Mouse (Mus musculus): ENCODE results near the gene Wdr41. TPM values are rescaled to one million over a fixed set of nuclear protein-coding genes. Genes with fewer than 3 reads are reported as not detected.
A peak's percentile ranks its signal among the peaks of the same experiment; 100 is the strongest.

Gene Wdr41
- polyA plus RNA-seq, 1 experiment from 2014 or later = 21.2 TPM

GRCm38 (mm10) chr13:95040140-95040738 lies 64.1 kb downstream of the Wdr41 start:
- no peak overlapping the region for H3K4me3 ChIP-seq
- no peak overlapping the region for H3K27ac ChIP-seq
- H3K4me1 ChIP-seq = no peaks in the 10 kb centered on the region
- ATAC-seq (ENCODE audit: borderline replicate concordance, extremely low read depth, low FRiP score, low TSS enrichment) = no peak
- no peak overlapping the region for H3K9ac ChIP-seq
- no peak overlapping the region for H3K4me2 ChIP-seq
- no peaks in the 10 kb centered on the region for H3K36me3 ChIP-seq
- no peaks in the 10 kb centered on the region for H3K27me3 ChIP-seq
- WGBS = 75% methylated on average over 9 of the region's 9 CpGs
- no peaks in the 10 kb centered on the region for H3K9me3 ChIP-seq

- no peak overlapping the region for H3K4me3 ChIP-seq
- H3K36me3 ChIP-seq = no peaks in the 10 kb centered on the region
- ATAC-seq (ENCODE audit: borderline replicate concordance, extremely low read depth, low FRiP score, low TSS enrichment) = no peak
- no peak overlapping the region for H3K4me2 ChIP-seq
- H3K27me3 ChIP-seq = no peaks in the 10 kb centered on the region
- no peak overlapping the region for H3K27ac ChIP-seq
- no peaks in the 10 kb centered on the region for H3K4me1 ChIP-seq
- WGBS = 29% methylated on average over 1 of the region's 1 CpGs
- no peaks in the 10 kb centered on the region for H3K9me3 ChIP-seq
- H3K9ac ChIP-seq = no peak overlapping the region
These were observed 68.0 kb downstream of the Wdr41 start for GRCm38 (mm10) chr13:95044108-95044507.

GRCm38 (mm10) chr13:95050398-95050797 lies 74.3 kb downstream of the Wdr41 start:
- ATAC-seq (ENCODE audit: borderline replicate concordance, extremely low read depth, low FRiP score, low TSS enrichment) = no peak
- H3K36me3 ChIP-seq = no peaks in the 10 kb centered on the region
- no peak overlapping the region for H3K27ac ChIP-seq
- H3K9me3 ChIP-seq = no peaks in the 10 kb centered on the region
- no peak overlapping the region for H3K4me3 ChIP-seq
- H3K4me2 ChIP-seq = no peak overlapping the region
- H3K9ac ChIP-seq = no peak overlapping the region
- no peaks in the 10 kb centered on the region for H3K4me1 ChIP-seq
- no peaks in the 10 kb centered on the region for H3K27me3 ChIP-seq
- WGBS = 70% methylated on average over 4 of the region's 4 CpGs

GRCm38 (mm10) chr13:95052421-95052820 lies 76.3 kb downstream of the Wdr41 start:
- ATAC-seq (ENCODE audit: borderline replicate concordance, extremely low read depth, low FRiP score, low TSS enrichment) = no peak
- no peak overlapping the region for H3K9ac ChIP-seq
- no peaks in the 10 kb centered on the region for H3K4me1 ChIP-seq
- H3K4me3 ChIP-seq = no peak overlapping the region
- 82% methylated on average over 3 of the region's 3 CpGs for WGBS
- no peaks in the 10 kb centered on the region for H3K36me3 ChIP-seq
- no peaks in the 10 kb centered on the region for H3K27me3 ChIP-seq
- no peak overlapping the region for H3K27ac ChIP-seq
- no peak overlapping the region for H3K4me2 ChIP-seq
- H3K9me3 ChIP-seq = no peaks in the 10 kb centered on the region

- no peak overlapping the region for H3K4me2 ChIP-seq
- H3K36me3 ChIP-seq = no peaks in the 10 kb centered on the region
- no peak for ATAC-seq (ENCODE audit: borderline replicate concordance, extremely low read depth, low FRiP score, low TSS enrichment)
- H3K9me3 ChIP-seq = no peaks in the 10 kb centered on the region
- 95% methylated on average over 1 of the region's 1 CpGs for WGBS
- no peak overlapping the region for H3K9ac ChIP-seq
- H3K4me3 ChIP-seq = no peak overlapping the region
- H3K4me1 ChIP-seq = no peaks in the 10 kb centered on the region
- no peak overlapping the region for H3K27ac ChIP-seq
- no peaks in the 10 kb centered on the region for H3K27me3 ChIP-seq
These were observed 79.7 kb downstream of the Wdr41 start for GRCm38 (mm10) chr13:95055742-95056388.

GRCm38 (mm10) chr13:95056501-95057280 lies 80.5 kb downstream of the Wdr41 start:
- no peak overlapping the region for H3K9ac ChIP-seq
- no peaks in the 10 kb centered on the region for H3K9me3 ChIP-seq
- H3K27ac ChIP-seq = no peak overlapping the region
- no peak overlapping the region for H3K4me2 ChIP-seq
- no peak overlapping the region for H3K4me3 ChIP-seq
- WGBS = 62% methylated on average over 11 of the region's 11 CpGs
- H3K27me3 ChIP-seq = no peaks in the 10 kb centered on the region
- H3K36me3 ChIP-seq = no peaks in the 10 kb centered on the region
- no peaks in the 10 kb centered on the region for H3K4me1 ChIP-seq
- peak; percentile 81; the same call in 1 of the 2 replicates for ATAC-seq (ENCODE audit: borderline replicate concordance, extremely low read depth, low FRiP score, low TSS enrichment)

GRCm38 (mm10) chr13:95058885-95059284 lies 82.7 kb downstream of the Wdr41 start:
- WGBS = 77% methylated on average over 4 of the region's 4 CpGs
- Histone ChIP-seq H3K9ac (no peak overlapping the region), H3K27me3 (no peaks in the 10 kb centered on the region), H3K27ac (no peak overlapping the region), H3K9me3 (no peaks in the 10 kb centered on the region), H3K4me1 (no peaks in the 10 kb centered on the region), H3K4me2 (no peak overlapping the region), H3K36me3 (no peaks in the 10 kb centered on the region), H3K4me3 (no peak overlapping the region)
- ATAC-seq (ENCODE audit: borderline replicate concordance, extremely low read depth, low FRiP score, low TSS enrichment) = no peak

GRCm38 (mm10) chr13:95063390-95064017 lies 87.4 kb downstream of the Wdr41 start:
- H3K27me3 ChIP-seq = no peaks in the 10 kb centered on the region
- no peaks in the 10 kb centered on the region for H3K4me1 ChIP-seq
- H3K4me3 ChIP-seq = no peak overlapping the region
- H3K36me3 ChIP-seq = no peaks in the 10 kb centered on the region
- no peak for ATAC-seq (ENCODE audit: borderline replicate concordance, extremely low read depth, low FRiP score, low TSS enrichment)
- WGBS = 56% methylated on average over 4 of the region's 4 CpGs
- no peak overlapping the region for H3K4me2 ChIP-seq
- H3K9me3 ChIP-seq = no peaks in the 10 kb centered on the region
- no peak overlapping the region for H3K9ac ChIP-seq
- H3K27ac ChIP-seq = no peak overlapping the region

GRCm38 (mm10) chr13:95067854-95068253 lies 91.7 kb downstream of the Wdr41 start:
- Histone ChIP-seq H3K9me3 (no peaks in the 10 kb centered on the region), H3K9ac (no peak overlapping the region), H3K4me2 (no peak overlapping the region), H3K4me1 (no peaks in the 10 kb centered on the region), H3K27me3 (no peaks in the 10 kb centered on the region), H3K27ac (no peak overlapping the region), H3K36me3 (no peaks in the 10 kb centered on the region), H3K4me3 (no peak overlapping the region)
- 56% methylated on average over 6 of the region's 6 CpGs for WGBS
- no peak for ATAC-seq (ENCODE audit: borderline replicate concordance, extremely low read depth, low FRiP score, low TSS enrichment)

GRCm38 (mm10) chr13:95070268-95070667 lies 94.1 kb downstream of the Wdr41 start:
- H3K4me2 ChIP-seq = no peak overlapping the region

More at GRCm38 (mm10) chr13:95070268-95070667, 94.1 kb downstream of the Wdr41 start:
- H3K36me3 ChIP-seq = no peaks in the 10 kb centered on the region
- no peak overlapping the region for H3K9ac ChIP-seq
- no peak overlapping the region for H3K4me3 ChIP-seq
- no peaks in the 10 kb centered on the region for H3K4me1 ChIP-seq
- H3K27me3 ChIP-seq = no peaks in the 10 kb centered on the region
- no peaks in the 10 kb centered on the region for H3K9me3 ChIP-seq
- no peak for ATAC-seq (ENCODE audit: borderline replicate concordance, extremely low read depth, low FRiP score, low TSS enrichment)
- no peak overlapping the region for H3K27ac ChIP-seq

Measured in lung, embryonic 15.5 days (tissue).